20 mouse cellular contexts compared by ENCODE assay signal in genomic region chr15:64618471-64618870, GRCm38 (mm10).
"Had no signal": no experiment of that assay in that cellular context is flagged by ENCODE, and none has a peak within 500 bp of the region (broad histone marks: within the 10 kb centered on the region; RNA-seq: fewer than 3 reads in every experiment).

No protein-coding gene starts in this region.

- DNase-seq: kidney, adult 2 months; kidney, postnatal 36 days; layer of hippocampus, adult 9-11 months; layer of hippocampus, postnatal 36 days; lung, adult 2 months; lung, postnatal 36 days; right cerebral cortex, adult 18-20 months; right cerebral cortex, postnatal 4 days; spleen, adult 18-20 months; thymus, adult 2 months; thymus, postnatal 25 days had no signal

- H3K9me3 ChIP-seq: kidney, embryonic 15.5 days; limb, embryonic 12.5 days; liver, embryonic 15.5 days; midbrain, embryonic 13.5 days; neural tube, embryonic 15.5 days; stomach, embryonic 15.5 days had no signal

- H3K9ac ChIP-seq: kidney, embryonic 15.5 days; limb, embryonic 12.5 days; liver, embryonic 15.5 days; midbrain, embryonic 13.5 days; neural tube, embryonic 15.5 days; stomach, embryonic 15.5 days had no signal

- H3K27ac ChIP-seq: kidney, embryonic 15.5 days; limb, embryonic 12.5 days; liver, embryonic 15.5 days; midbrain, embryonic 13.5 days; neural tube, embryonic 15.5 days; stomach, embryonic 15.5 days had no signal

- H3K36me3 ChIP-seq: kidney, embryonic 15.5 days; limb, embryonic 12.5 days; liver, embryonic 15.5 days; midbrain, embryonic 13.5 days; neural tube, embryonic 15.5 days; stomach, embryonic 15.5 days had no signal

- H3K4me3 ChIP-seq: kidney, embryonic 15.5 days; limb, embryonic 12.5 days; liver, embryonic 15.5 days; midbrain, embryonic 13.5 days; myocyte; neural tube, embryonic 15.5 days; stomach, embryonic 15.5 days had no signal

- ATAC-seq: lung, postnatal 0 days; midbrain, embryonic 13.5 days had no signal

- H3K4me1 ChIP-seq: limb, embryonic 12.5 days; liver, embryonic 15.5 days; midbrain, embryonic 13.5 days; neural tube, embryonic 15.5 days; stomach, embryonic 15.5 days had no signal

- H3K27me3 ChIP-seq: kidney, embryonic 15.5 days; limb, embryonic 12.5 days; liver, embryonic 15.5 days; midbrain, embryonic 13.5 days; neural tube, embryonic 15.5 days; stomach, embryonic 15.5 days had no signal

- H3K4me2 ChIP-seq: kidney, embryonic 15.5 days; limb, embryonic 12.5 days; liver, embryonic 11.5 days; liver, embryonic 15.5 days; midbrain, embryonic 13.5 days; neural tube, embryonic 15.5 days; stomach, embryonic 15.5 days had no signal
